Comparison of ENCODE assay signal across 22 mouse cellular contexts in the genomic region with DNA sequence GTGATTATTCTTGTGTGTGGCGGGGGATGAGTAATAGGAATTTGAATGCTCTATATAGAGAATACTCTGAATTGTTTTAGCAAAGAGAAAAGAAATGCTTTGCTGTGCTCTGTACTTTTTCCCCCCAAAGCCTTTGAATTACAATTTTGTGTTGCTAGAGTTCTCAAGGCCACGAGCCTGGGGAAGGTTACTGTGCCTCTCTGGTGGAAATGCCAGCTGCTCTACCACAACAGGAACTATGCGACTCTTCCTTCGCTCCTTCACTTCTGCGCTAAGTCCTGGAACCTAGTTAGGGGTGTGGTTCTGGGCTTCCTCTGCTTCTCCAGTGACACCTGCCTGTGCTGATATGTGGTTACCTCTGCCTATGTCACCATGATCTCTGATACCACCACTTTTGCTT. TPM values are rescaled to one million over a fixed set of nuclear protein-coding genes. Genes with fewer than 3 reads are reported as not detected.
A peak's percentile ranks its signal among the peaks of the same experiment; 100 is the strongest.
DNase-seq lines count a peak whose midpoint lies in the region; ATAC-seq and TF ChIP-seq lines count a peak whose summit lies in the region.
"Had no signal": no experiment of that assay in that cellular context is flagged by ENCODE, and none has a peak within 500 bp of the region (broad histone marks: within the 10 kb centered on the region; RNA-seq: fewer than 3 reads in every experiment).

No protein-coding gene starts in this region.

- no peaks in the 10 kb centered on the region for H3K9me3 ChIP-seq in heart, embryonic 13.5 days
- no peaks in the 10 kb centered on the region for H3K9me3 ChIP-seq in embryonic facial prominence, embryonic 12.5 days
- H3K9me3 ChIP-seq: forebrain, embryonic 15.5 days; hindbrain, embryonic 10.5 days; limb, embryonic 12.5 days had no signal

- H3K9ac ChIP-seq in heart, embryonic 13.5 days: peak overlapping the region; percentile 24; the same call in 1 of the 2 replicates
- H3K9ac ChIP-seq in embryonic facial prominence, embryonic 12.5 days: no peak overlapping the region
- H3K9ac ChIP-seq: forebrain, embryonic 15.5 days; limb, embryonic 12.5 days; liver, postnatal 0 days had no signal

- peak; percentile 48 for DNase-seq in adrenal gland, adult 2 months
- no peak for DNase-seq in adrenal gland, adult 18-20 months (ENCODE audit: low spot score in 2 of 2)
- no peak for DNase-seq in heart, postnatal 4 days
- DNase-seq in left cerebral cortex, adult 9 months (ENCODE audit: low spot score in 2 of 2): no peak
- DNase-seq: cerebellum, adult 9-10 months; gastrocnemius, postnatal 25 days; heart, adult 2 months; kidney, adult 9 months; kidney, postnatal 14 days; liver, postnatal 0 days; thymus, postnatal 4 days had no signal

- WGBS in heart, embryonic 13.5 days: 86% methylated on average over 5 of the region's 5 CpGs
- WGBS in embryonic facial prominence, embryonic 12.5 days: 87% methylated on average over 5 of the region's 5 CpGs
- 62% methylated on average over 5 of the region's 5 CpGs for WGBS in olfactory bulb, adult 2 months

- no peak for TF ChIP-seq POLR2A in olfactory bulb, adult 2 months (IDR thresholded peaks at IDR 0.05; ENCODE audit: insufficient read depth, low read depth, low read length)

- TF ChIP-seq CTCF in olfactory bulb, adult 2 months (IDR thresholded peaks at IDR 0.05; ENCODE audit: insufficient read depth, low read depth, low read length): no peak

- H3K27ac ChIP-seq in heart, embryonic 13.5 days (replicated peaks): no peak overlapping the region
- peak overlapping the region; percentile 88 for H3K27ac ChIP-seq in embryonic facial prominence, embryonic 12.5 days
- H3K27ac ChIP-seq in olfactory bulb, adult 2 months (ENCODE audit: insufficient read depth, low read depth, low read length): 0 out of 2 replicates have a peak overlapping the region, but pooled peaks have one; percentile 13
- H3K27ac ChIP-seq: forebrain, embryonic 15.5 days; hindbrain, postnatal 0 days; macrophage had no signal

- no peak for ATAC-seq in heart, embryonic 13.5 days (ENCODE audit: extremely low read depth, insufficient number of reproducible peaks, low FRiP score, low TSS enrichment)
- no peak for ATAC-seq in embryonic facial prominence, embryonic 12.5 days (ENCODE audit: insufficient number of reproducible peaks, insufficient read depth, low FRiP score, low TSS enrichment)
- ATAC-seq: forebrain, embryonic 15.5 days; liver, postnatal 0 days; lung, postnatal 0 days; midbrain, embryonic 16.5 days had no signal

- H3K4me3 ChIP-seq in heart, embryonic 13.5 days: no peak overlapping the region
- no peak overlapping the region for H3K4me3 ChIP-seq in embryonic facial prominence, embryonic 12.5 days
- H3K4me3 ChIP-seq in olfactory bulb, adult 2 months (ENCODE audit: insufficient read depth, low read depth, low read length): no peak overlapping the region
- H3K4me3 ChIP-seq: forebrain, embryonic 15.5 days; heart, adult 2 months; hindbrain, embryonic 10.5 days; limb, embryonic 12.5 days had no signal

- H3K4me2 ChIP-seq in heart, embryonic 13.5 days: no peak overlapping the region
- H3K4me2 ChIP-seq in embryonic facial prominence, embryonic 12.5 days (replicated peaks): 0 out of 2 replicates have a peak overlapping the region, but pooled peaks have one; percentile 40
- H3K4me2 ChIP-seq: forebrain, embryonic 15.5 days; liver, embryonic 11.5 days had no signal

- H3K27me3 ChIP-seq in heart, embryonic 13.5 days (replicated peaks): no peaks in the 10 kb centered on the region
- no peaks in the 10 kb centered on the region for H3K27me3 ChIP-seq in embryonic facial prominence, embryonic 12.5 days

- H3K36me3 ChIP-seq in heart, embryonic 13.5 days: peaks cover 4% of the 10 kb centered on the region; the same call in 1 of the 2 replicates
- no peaks in the 10 kb centered on the region for H3K36me3 ChIP-seq in embryonic facial prominence, embryonic 12.5 days
- H3K36me3 ChIP-seq: forebrain, embryonic 15.5 days; hindbrain, embryonic 10.5 days; limb, embryonic 12.5 days had no signal

- peaks cover 55% of the 10 kb centered on the region for H3K4me1 ChIP-seq in heart, embryonic 13.5 days
- peaks cover 46% of the 10 kb centered on the region for H3K4me1 ChIP-seq in embryonic facial prominence, embryonic 12.5 days
- H3K4me1 ChIP-seq in olfactory bulb, adult 2 months (ENCODE audit: control insufficient read depth, insufficient read depth, low read length): peaks cover 12% of the 10 kb centered on the region
- H3K4me1 ChIP-seq: forebrain, embryonic 15.5 days had no signal

RNA-seq across cellular contexts. Expression of a gene that starts 44.7 kb away (rescaled TPM):
- total RNA-seq in adrenal gland, adult 2 months (2021): 10 to 100 TPM; 34.9 to 68.3 TPM
- 6.0 and 8.9 TPM in 2 replicates for polyA plus RNA-seq in adrenal gland, adult 2 months (2012; rRNA removed)
- 10 to 100 TPM; 34.5 to 69.8 TPM for total RNA-seq in adrenal gland, adult 18-20 months (2021)
- polyA plus RNA-seq in heart, embryonic 13.5 days (2015; fragmentation: Nextera tagmentation; extraction: Ambion mirVana): 49.3 and 52.6 TPM in 2 replicates
- total RNA-seq in heart, postnatal 4 days (2021): 10 to 100 TPM; 73.5 to 80.4 TPM
- 42.5 TPM in 2 replicates for polyA plus RNA-seq in embryonic facial prominence, embryonic 12.5 days (2016; fragmentation: Nextera tagmentation; extraction: Ambion mirVana)
- polyA plus RNA-seq in olfactory bulb, adult 2 months (2012; ENCODE audit: insufficient read depth, insufficient read length, low replicate concordance, missing spikeins): not detected in 2 replicates
- polyA plus RNA-seq: macrophage had no signal
